Mouse (Mus musculus) lung, postnatal 0 days (tissue): Measurements from ENCODE around the gene Mbip. TPM values are rescaled to one million over a fixed set of nuclear protein-coding genes. Genes with fewer than 3 reads are reported as not detected.
A peak's percentile ranks its signal among the peaks of the same experiment; 100 is the strongest.

Source experiments
- ATAC-seq: fragments of 200-750 bp; cut with Nextera tagmentation; 2 replicates; pipeline ENCODE4 v1.8.0; 2017; ENCODE audit warnings: moderate library complexity
- DNase-seq: peaks from one replicate; pipeline ENCODE4 v3.0.0-alpha.2; 2016; ENCODE audit warnings: low spot score
- H3K27ac ChIP-seq: fragments of 300-500 bp; sonication (generic); 2 replicates; pipeline ENCODE4 v1.5.1; 2014; ENCODE audit warnings: antibody characterized with exemption, mild to moderate bottlenecking, low read length, mixed read lengths
- H3K27me3 ChIP-seq: fragments of 300-500 bp; sonication (generic); replicated peaks from 2 replicates; pipeline ENCODE4 v1.6.1; 2014; ENCODE audit warnings: low read length, mixed read lengths; ENCODE audit not compliant: insufficient read depth
- H3K36me3 ChIP-seq: fragments of 300-500 bp; sonication (generic); 2 replicates; pipeline ENCODE4 v1.6.1; 2014; ENCODE audit warnings: low read length, mixed read lengths; ENCODE audit not compliant: insufficient read depth
- H3K4me1 ChIP-seq: fragments of 300-500 bp; sonication (generic); 2 replicates; pipeline ENCODE4 v1.6.1; 2014; ENCODE audit warnings: antibody characterized with exemption, low read depth, low read length, mixed read lengths; ENCODE audit not compliant: insufficient read depth
- H3K4me2 ChIP-seq: fragments of 300-500 bp; sonication (generic); replicated peaks from 2 replicates; pipeline ENCODE4 v1.6.1; 2014; ENCODE audit warnings: low read depth, mild to moderate bottlenecking, low read length, moderate library complexity, mixed read lengths
- H3K4me3 ChIP-seq: fragments of 300-500 bp; sonication (generic); 2 replicates; pipeline ENCODE4 v1.5.1; 2014; ENCODE audit warnings: low read depth, low read length
- H3K9ac ChIP-seq: fragments of 300-500 bp; sonication (generic); replicated peaks from 2 replicates; pipeline ENCODE4 v1.6.1; 2014; ENCODE audit warnings: low read depth, mild to moderate bottlenecking
- H3K9me3 ChIP-seq: fragments of 300-500 bp; sonication (generic); 2 replicates; pipeline ENCODE4 v1.6.1; 2016; ENCODE audit warnings: low read length, mixed read lengths
- CTCF ChIP-seq: IDR thresholded peaks from 2 replicates; pipeline ENCODE4 v1.5.1; 2016; ENCODE audit warnings: antibody characterized with exemption, mild to moderate bottlenecking
- EP300 ChIP-seq: IDR thresholded peaks from 2 replicates; pipeline ENCODE4 v1.6.1; 2016; ENCODE audit warnings: antibody characterized with exemption, mild to moderate bottlenecking, control low read depth
- WGBS: fragments of 180-500 bp; shearing (Covaris S2); extraction: QIAGEN DNeasy Blood & Tissue Kit; methylation state at CpG from one replicate; pipeline ENCODE4 v1.1.7; 2014; 5-methylcytosine and 5-hydroxymethylcytosine counted together
- polyA plus RNA-seq: library from polyadenylated mRNA; unstranded; fragments of >200 nt; fragmentation: Nextera tagmentation; extraction: Ambion mirVana; gene quantifications from 2 replicates; pipeline ENCODE4 v1.2.1, GENCODE M21; 2015

Mbip gene
- polyA plus RNA-seq, 1 experiment from 2014 or later = 122 TPM

DNA sequence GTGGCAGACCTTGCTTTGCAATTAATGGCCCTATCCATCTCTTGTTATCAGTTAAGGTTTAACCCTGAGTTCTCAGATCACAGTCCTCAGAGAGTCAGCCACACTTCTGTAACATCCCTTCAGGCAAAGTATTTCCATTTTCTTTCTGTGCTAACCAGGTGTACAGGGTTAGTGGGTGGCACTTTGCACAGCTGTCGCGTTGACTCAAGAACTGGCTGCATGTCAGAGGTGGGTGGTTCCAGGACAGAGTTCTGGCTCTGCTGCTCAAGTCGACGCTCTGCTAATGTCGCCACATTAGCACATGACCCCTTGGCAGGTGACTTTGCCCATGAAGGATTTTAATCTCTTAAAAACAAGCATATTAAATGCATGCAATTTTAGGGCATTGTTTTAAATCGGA is 39.9 kb downstream of the Mbip start:
- no peak overlapping the region for H3K4me3 ChIP-seq
- H3K27ac ChIP-seq = 0 out of 2 replicates have a peak overlapping the region, but pooled peaks have one; percentile 9
- no peak overlapping the region for H3K9ac ChIP-seq
- WGBS = 39% methylated on average over 6 of the region's 6 CpGs
- no peak for TF ChIP-seq EP300
- no peak for TF ChIP-seq CTCF
- DNase-seq (peak; percentile 59), ATAC-seq (peak; percentile 64)
- H3K4me1 ChIP-seq = no peaks in the 10 kb centered on the region
- H3K27me3 ChIP-seq = no peaks in the 10 kb centered on the region
- H3K4me2 ChIP-seq = no peak overlapping the region
- H3K9me3 ChIP-seq = no peaks in the 10 kb centered on the region
- H3K36me3 ChIP-seq = no peaks in the 10 kb centered on the region

DNA sequence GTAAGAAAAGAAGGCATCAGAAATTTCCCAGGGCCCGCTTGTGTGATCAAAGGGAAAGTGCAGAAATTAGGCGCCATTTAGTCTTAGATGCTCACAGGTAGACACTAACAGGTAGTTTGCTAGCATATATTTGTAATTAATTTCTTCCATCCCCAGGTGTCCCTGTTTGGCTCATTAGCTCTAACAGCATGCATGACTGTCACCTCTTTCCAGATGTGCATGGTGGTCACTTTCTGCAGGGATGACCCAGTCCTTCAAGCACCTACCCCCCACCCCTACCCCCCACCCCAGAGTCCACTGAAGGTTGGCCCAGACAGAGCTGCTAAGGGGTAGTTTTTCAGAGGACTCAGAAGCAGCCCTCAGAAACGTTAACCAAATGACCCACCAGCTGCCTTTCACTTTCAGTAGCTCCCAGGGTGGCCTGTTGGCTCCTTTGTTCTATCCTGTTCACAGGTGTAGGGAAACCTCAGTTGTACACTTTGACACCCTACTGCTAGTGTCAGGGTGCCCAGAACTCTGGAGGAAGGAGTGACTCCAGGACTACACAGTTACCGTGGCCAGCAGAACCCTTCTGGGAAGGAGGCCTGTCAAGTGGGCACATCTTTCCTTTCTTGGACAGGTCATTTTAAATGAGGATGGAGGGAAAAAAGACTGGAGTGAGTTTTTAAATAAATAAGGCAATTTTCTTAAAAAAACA is 43.2 kb downstream of the Mbip start:
- 28% methylated on average over 4 of the region's 4 CpGs for WGBS
- Histone ChIP-seq H3K4me1 (peaks cover 9% of the 10 kb centered on the region; the same call in 1 of the 2 replicates), H3K27ac (peak overlapping the region; percentile 79), H3K4me3 (peak overlapping the region; percentile 28; the same call in 1 of the 2 replicates), H3K27me3 (no peaks in the 10 kb centered on the region), H3K4me2 (peak overlapping the region; percentile 56), H3K9ac (no peak overlapping the region), H3K36me3 (no peaks in the 10 kb centered on the region), H3K9me3 (no peaks in the 10 kb centered on the region)
- ATAC-seq (no peak), DNase-seq (no peak)
- TF ChIP-seq CTCF (no peak), EP300 (no peak)

DNA sequence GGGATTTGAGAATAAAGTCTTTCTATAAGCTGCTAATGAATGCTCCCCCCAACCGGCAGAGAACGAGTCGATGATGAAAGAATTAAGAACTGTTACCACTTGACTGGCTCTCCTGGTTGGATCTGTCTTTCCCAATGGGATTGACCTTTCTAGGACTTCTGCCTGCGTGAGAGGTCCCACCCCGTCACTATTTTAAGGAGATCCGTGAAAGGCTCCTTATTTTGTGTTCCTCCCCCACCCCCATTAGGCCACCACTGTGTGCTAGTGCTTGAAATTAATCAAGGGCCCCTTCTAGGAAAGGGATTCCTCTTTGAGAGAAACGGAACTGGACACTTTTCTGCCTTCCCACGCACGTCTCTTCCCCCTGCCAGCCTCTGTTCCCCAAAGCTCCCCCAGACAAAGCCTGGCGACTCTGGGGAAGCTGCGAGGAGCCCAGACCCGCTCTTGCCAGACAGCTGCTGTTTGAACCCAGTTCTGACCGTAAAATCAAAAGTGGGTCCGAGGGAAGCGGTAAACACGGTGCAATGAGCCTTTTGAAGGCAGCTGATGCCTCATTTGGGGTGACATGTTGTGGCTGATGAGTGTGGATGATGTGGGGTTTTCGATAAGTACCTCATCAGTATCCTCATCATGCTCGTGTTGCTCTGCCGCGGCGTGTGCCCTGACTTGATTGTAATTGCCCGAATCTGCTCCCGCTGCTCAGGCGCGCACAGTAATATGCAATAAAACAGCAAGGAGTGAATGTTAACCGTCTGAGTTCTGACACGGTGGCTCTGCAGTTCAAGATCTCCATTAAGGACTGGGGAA is 44.0 kb downstream of the Mbip start:
- peak overlapping the region; percentile 28 for H3K4me3 ChIP-seq
- no peak for TF ChIP-seq CTCF
- 0 out of 2 replicates have a peak, but pooled peaks have one; percentile 48 for TF ChIP-seq EP300
- no peaks in the 10 kb centered on the region for H3K27me3 ChIP-seq
- H3K4me1 ChIP-seq = peaks cover 9% of the 10 kb centered on the region; the same call in 1 of the 2 replicates
- peak overlapping the region; percentile 56 for H3K4me2 ChIP-seq
- H3K36me3 ChIP-seq = no peaks in the 10 kb centered on the region
- ATAC-seq (peak; percentile 76), DNase-seq (peak; percentile 81)
- 12% methylated on average over 27 of the region's 27 CpGs for WGBS
- peak overlapping the region; percentile 79 for H3K27ac ChIP-seq
- H3K9me3 ChIP-seq = no peaks in the 10 kb centered on the region
- peak overlapping the region; percentile 6 for H3K9ac ChIP-seq

DNA sequence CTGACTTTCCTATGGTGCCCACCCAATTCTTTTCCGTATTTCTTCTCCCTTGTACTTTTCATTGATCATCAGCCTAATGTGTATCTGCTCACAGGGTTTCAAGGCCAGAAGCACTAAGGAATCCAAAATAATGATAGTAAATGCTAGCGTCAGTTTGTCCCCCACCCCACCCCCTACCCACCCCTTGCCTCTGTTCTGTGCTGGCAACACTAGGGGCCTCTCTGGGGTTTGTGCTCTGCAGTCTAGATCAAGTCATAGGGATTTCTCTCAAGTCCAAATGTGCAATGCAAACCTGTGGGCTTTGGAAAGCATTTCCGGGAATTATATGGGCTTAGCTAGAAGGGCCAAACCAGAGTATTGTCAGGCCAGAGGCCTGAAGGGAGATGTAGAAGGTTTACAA is 46.1 kb downstream of the Mbip start:
- Histone ChIP-seq H3K4me1 (peaks cover 9% of the 10 kb centered on the region; the same call in 1 of the 2 replicates), H3K9me3 (no peaks in the 10 kb centered on the region), H3K9ac (no peak overlapping the region), H3K4me2 (no peak overlapping the region), H3K27ac (peak overlapping the region; percentile 81), H3K4me3 (no peak overlapping the region), H3K27me3 (no peaks in the 10 kb centered on the region), H3K36me3 (no peaks in the 10 kb centered on the region)
- no peak for DNase-seq
- 36% methylated on average over 3 of the region's 3 CpGs for WGBS
- TF ChIP-seq CTCF (no peak), EP300 (no peak)
- ATAC-seq = no peak

DNA sequence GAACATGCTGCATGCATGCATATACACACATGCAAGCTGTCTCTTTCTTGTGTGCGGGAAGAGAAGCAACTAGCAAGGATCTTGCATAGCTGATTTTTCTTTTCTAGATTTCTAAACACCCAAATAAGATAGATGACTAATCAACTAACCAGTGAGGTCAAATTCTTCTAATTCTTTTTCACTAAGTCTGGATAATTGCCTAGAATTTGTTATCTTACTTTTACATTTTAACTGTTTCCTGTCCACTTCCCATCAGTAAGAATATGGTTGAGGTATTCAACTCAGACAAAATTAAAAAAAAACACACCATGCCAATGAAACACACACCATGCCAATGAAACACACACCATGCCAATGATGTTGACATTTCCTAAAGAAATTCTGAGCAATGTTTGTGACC is 46.8 kb downstream of the Mbip start:
- H3K27ac ChIP-seq = peak overlapping the region; percentile 79; the same call in 1 of the 2 replicates
- H3K36me3 ChIP-seq = no peaks in the 10 kb centered on the region
- 24% methylated on average over 1 of the region's 1 CpGs for WGBS
- ATAC-seq (no peak), DNase-seq (peak; percentile 55)
- no peaks in the 10 kb centered on the region for H3K9me3 ChIP-seq
- no peak overlapping the region for H3K4me3 ChIP-seq
- H3K4me2 ChIP-seq = no peak overlapping the region
- TF ChIP-seq EP300 (peak; percentile 55; the same call in 1 of the 2 replicates), CTCF (no peak)
- H3K4me1 ChIP-seq = peaks cover 9% of the 10 kb centered on the region; the same call in 1 of the 2 replicates
- no peaks in the 10 kb centered on the region for H3K27me3 ChIP-seq
- H3K9ac ChIP-seq = no peak overlapping the region
